19 mouse cellular contexts compared by ENCODE assay signal in the genomic region with DNA sequence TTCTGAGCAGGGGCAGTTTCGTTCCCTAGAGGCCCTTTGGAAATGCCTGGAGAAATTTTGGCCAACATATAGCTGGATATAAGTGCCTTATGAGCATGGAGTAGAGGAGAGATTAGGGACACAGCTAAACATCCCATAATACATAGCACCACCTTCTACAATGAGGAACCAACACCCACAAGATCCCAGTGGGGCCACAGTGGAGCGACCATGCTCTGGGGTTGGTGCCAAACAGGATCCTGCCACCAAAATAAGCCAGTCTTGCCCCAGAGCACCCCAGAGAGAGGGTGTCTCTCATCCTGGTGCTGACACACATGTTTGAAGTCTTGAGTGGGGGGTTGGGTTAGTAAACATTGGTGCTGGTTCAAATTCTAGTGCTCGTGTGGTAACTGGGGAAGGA. TPM values are rescaled to one million over a fixed set of nuclear protein-coding genes. Genes with fewer than 3 reads are reported as not detected.
A peak's percentile ranks its signal among the peaks of the same experiment; 100 is the strongest.
DNase-seq lines count a peak whose midpoint lies in the region; ATAC-seq and TF ChIP-seq lines count a peak whose summit lies in the region.
"Had no signal": no experiment of that assay in that cellular context is flagged by ENCODE, and none has a peak within 500 bp of the region (broad histone marks: within the 10 kb centered on the region; RNA-seq: fewer than 3 reads in every experiment).

No protein-coding gene starts in this region.

- peaks cover 24% of the 10 kb centered on the region; the same call in 1 of the 2 replicates for H3K36me3 ChIP-seq in forebrain, embryonic 13.5 days (ENCODE audit: poor library complexity, severe bottlenecking)
- no peaks in the 10 kb centered on the region for H3K36me3 ChIP-seq in forebrain, embryonic 11.5 days (ENCODE audit: control insufficient read depth, insufficient read depth, low read length)
- peaks cover 23% of the 10 kb centered on the region for H3K36me3 ChIP-seq in neural tube, embryonic 13.5 days
- no peaks in the 10 kb centered on the region for H3K36me3 ChIP-seq in hindbrain, postnatal 0 days (ENCODE audit: insufficient read depth, low read length)
- peaks cover 4% of the 10 kb centered on the region; the same call in 1 of the 2 replicates for H3K36me3 ChIP-seq in neural tube, embryonic 15.5 days
- H3K36me3 ChIP-seq: heart, embryonic 15.5 days; kidney, embryonic 15.5 days; limb, embryonic 15.5 days; liver, embryonic 15.5 days had no signal

- H3K4me3 ChIP-seq in forebrain, embryonic 13.5 days, result no peak overlapping the region
- H3K4me3 ChIP-seq in forebrain, embryonic 11.5 days (ENCODE audit: low read depth, low read length), result no peak overlapping the region
- no peak overlapping the region for H3K4me3 ChIP-seq in neural tube, embryonic 13.5 days
- no peak overlapping the region for H3K4me3 ChIP-seq in hindbrain, postnatal 0 days (ENCODE audit: low read length)
- no peak overlapping the region for H3K4me3 ChIP-seq in neural tube, embryonic 15.5 days (replicated peaks)
- H3K4me3 ChIP-seq: heart, embryonic 15.5 days; kidney, embryonic 15.5 days; limb, embryonic 15.5 days; liver, embryonic 15.5 days had no signal

- H3K9me3 ChIP-seq in forebrain, embryonic 13.5 days (replicated peaks), result no peaks in the 10 kb centered on the region
- H3K9me3 ChIP-seq in forebrain, embryonic 11.5 days (ENCODE audit: control insufficient read depth, low read length), result no peaks in the 10 kb centered on the region
- H3K9me3 ChIP-seq in neural tube, embryonic 13.5 days, result no peaks in the 10 kb centered on the region
- H3K9me3 ChIP-seq in hindbrain, postnatal 0 days (ENCODE audit: low read length), result no peaks in the 10 kb centered on the region
- no peaks in the 10 kb centered on the region for H3K9me3 ChIP-seq in neural tube, embryonic 15.5 days (replicated peaks)
- H3K9me3 ChIP-seq: heart, embryonic 15.5 days; kidney, embryonic 15.5 days; limb, embryonic 15.5 days; liver, embryonic 15.5 days had no signal

- no peak for DNase-seq in forebrain, embryonic 11.5 days (ENCODE audit: low spot score)
- no peak for DNase-seq in neural tube, embryonic 10.5 days (ENCODE audit: extremely low spot score, low spot score)
- DNase-seq in hindbrain, postnatal 0 days (ENCODE audit: low spot score), result no peak
- DNase-seq in spleen, adult 12 weeks (ENCODE audit: low spot score), result no peak
- no peak for DNase-seq in spleen, adult 18-20 months
- DNase-seq: adrenal gland, postnatal 36 days; cerebellum, adult 8-10 months; heart, postnatal 4 days; right cerebral cortex, postnatal 25 days; thymus, adult 2 months had no signal

- peaks cover 82% of the 10 kb centered on the region for H3K4me1 ChIP-seq in forebrain, embryonic 13.5 days
- 0 out of 2 replicates have a peak, but pooled peaks cover 2% of the 10 kb centered on the region for H3K4me1 ChIP-seq in forebrain, embryonic 11.5 days (replicated peaks; ENCODE audit: control insufficient read depth, insufficient read depth, low read length)
- peaks cover 65% of the 10 kb centered on the region for H3K4me1 ChIP-seq in neural tube, embryonic 13.5 days (replicated peaks)
- peaks cover 21% of the 10 kb centered on the region for H3K4me1 ChIP-seq in hindbrain, postnatal 0 days (ENCODE audit: insufficient read depth, low read length)
- H3K4me1 ChIP-seq in neural tube, embryonic 15.5 days, result peaks cover 61% of the 10 kb centered on the region
- H3K4me1 ChIP-seq: heart, embryonic 15.5 days; liver, embryonic 15.5 days had no signal

- WGBS in forebrain, embryonic 13.5 days, result 88% methylated on average over 3 of the region's 3 CpGs
- WGBS in forebrain, embryonic 11.5 days, result 81% methylated on average over 3 of the region's 3 CpGs
- WGBS in neural tube, embryonic 13.5 days, result 88% methylated on average over 3 of the region's 3 CpGs
- 85% methylated on average over 3 of the region's 3 CpGs for WGBS in hindbrain, postnatal 0 days
- 83% methylated on average over 3 of the region's 3 CpGs for WGBS in neural tube, embryonic 15.5 days

- peak overlapping the region; percentile 77 for H3K27ac ChIP-seq in forebrain, embryonic 13.5 days
- H3K27ac ChIP-seq in forebrain, embryonic 11.5 days (ENCODE audit: low read depth, low read length), result no peak overlapping the region
- H3K27ac ChIP-seq in neural tube, embryonic 13.5 days (replicated peaks), result peak overlapping the region; percentile 77
- H3K27ac ChIP-seq in hindbrain, postnatal 0 days, result peak overlapping the region; percentile 26; the same call in 1 of the 2 replicates
- H3K27ac ChIP-seq in neural tube, embryonic 15.5 days (replicated peaks), result peak overlapping the region; percentile 49; the same call in 1 of the 2 replicates
- H3K27ac ChIP-seq: heart, embryonic 15.5 days; kidney, embryonic 15.5 days; limb, embryonic 15.5 days; liver, embryonic 15.5 days had no signal

- no peak for TF ChIP-seq CTCF in hindbrain, postnatal 0 days (IDR thresholded peaks at IDR 0.05; ENCODE audit: low read depth)

- H3K4me2 ChIP-seq in forebrain, embryonic 13.5 days, result 0 out of 2 replicates have a peak overlapping the region, but pooled peaks have one; percentile 7
- H3K4me2 ChIP-seq in forebrain, embryonic 11.5 days (ENCODE audit: low read depth, low read length, severe bottlenecking), result no peak overlapping the region
- H3K4me2 ChIP-seq in neural tube, embryonic 13.5 days, result no peak overlapping the region
- no peak overlapping the region for H3K4me2 ChIP-seq in hindbrain, postnatal 0 days (ENCODE audit: low read depth, low read length)
- H3K4me2 ChIP-seq in neural tube, embryonic 15.5 days, result no peak overlapping the region
- H3K4me2 ChIP-seq: heart, embryonic 15.5 days; kidney, embryonic 15.5 days; limb, embryonic 15.5 days; liver, embryonic 15.5 days had no signal

- no peaks in the 10 kb centered on the region for H3K27me3 ChIP-seq in forebrain, embryonic 13.5 days
- no peaks in the 10 kb centered on the region for H3K27me3 ChIP-seq in forebrain, embryonic 11.5 days (ENCODE audit: control insufficient read depth, insufficient read depth, low read length)
- no peaks in the 10 kb centered on the region for H3K27me3 ChIP-seq in neural tube, embryonic 13.5 days
- H3K27me3 ChIP-seq in hindbrain, postnatal 0 days (ENCODE audit: insufficient read depth, low read length), result no peaks in the 10 kb centered on the region
- H3K27me3 ChIP-seq in neural tube, embryonic 15.5 days (replicated peaks), result no peaks in the 10 kb centered on the region
- H3K27me3 ChIP-seq: heart, embryonic 15.5 days; kidney, embryonic 15.5 days; limb, embryonic 15.5 days; liver, embryonic 15.5 days had no signal

- ATAC-seq in forebrain, embryonic 13.5 days, result no peak
- ATAC-seq in forebrain, embryonic 11.5 days (replicated peaks; ENCODE audit: low FRiP score), result no peak
- ATAC-seq in neural tube, embryonic 13.5 days (ENCODE audit: low read depth), result no peak
- no peak for ATAC-seq in hindbrain, postnatal 0 days
- ATAC-seq in neural tube, embryonic 15.5 days (ENCODE audit: low FRiP score), result no peak
- ATAC-seq: CD4-positive, CD25-positive, alpha-beta regulatory T cell, adult 4 months; intestine, postnatal 0 days had no signal

- H3K9ac ChIP-seq in forebrain, embryonic 13.5 days, result no peak overlapping the region
- no peak overlapping the region for H3K9ac ChIP-seq in forebrain, embryonic 11.5 days (ENCODE audit: low read length)
- no peak overlapping the region for H3K9ac ChIP-seq in neural tube, embryonic 13.5 days
- no peak overlapping the region for H3K9ac ChIP-seq in hindbrain, postnatal 0 days (replicated peaks; ENCODE audit: low read length)
- H3K9ac ChIP-seq in neural tube, embryonic 15.5 days (replicated peaks), result no peak overlapping the region
- H3K9ac ChIP-seq: heart, embryonic 15.5 days; kidney, embryonic 15.5 days; limb, embryonic 15.5 days; liver, embryonic 15.5 days had no signal

RNA-seq across cellular contexts. Expression of a gene that starts 28.3 kb away (rescaled TPM):
- polyA plus RNA-seq in forebrain, embryonic 13.5 days (2015; fragmentation: Nextera tagmentation; extraction: Ambion mirVana), result 358 and 394 TPM in 2 replicates
- 24.9 and 27.1 TPM in 2 replicates for polyA plus RNA-seq in forebrain, embryonic 11.5 days (2014; fragmentation: Nextera tagmentation; extraction: Ambion mirVana)
- 356 and 366 TPM in 2 replicates for polyA plus RNA-seq in neural tube, embryonic 13.5 days (2015; fragmentation: Nextera tagmentation; extraction: Ambion mirVana)
- total RNA-seq in hindbrain, postnatal 0 days (2014; rRNA removed), result 646 and 650 TPM in 2 replicates
- polyA plus RNA-seq in hindbrain, postnatal 0 days (2015; fragmentation: Nextera tagmentation; extraction: Ambion mirVana), result 407 and 433 TPM in 2 replicates
- 394 and 482 TPM in 2 replicates for polyA plus RNA-seq in neural tube, embryonic 15.5 days (2015; fragmentation: Nextera tagmentation; extraction: Ambion mirVana)

Comparison
In these comparisons a context has a peak if more than half of its experiments do, and no peak if none do; other contexts are left out.
1. RNA of a gene that starts 28.3 kb away (polyA plus RNA-seq): 394 to 482 TPM in neural tube, embryonic 15.5 days, 407 to 433 TPM in hindbrain, postnatal 0 days, 356 to 366 TPM in neural tube, embryonic 13.5 days and 358 to 394 TPM in forebrain, embryonic 13.5 days; 24.9 to 27.1 TPM in forebrain, embryonic 11.5 days; every median in the first group is over 10 times any median in the second.